Mouse (Mus musculus) left cerebral cortex, postnatal 14 days (tissue): ENCODE data around the gene Sufu. TPM values are rescaled to one million over a fixed set of nuclear protein-coding genes. Genes with fewer than 3 reads are reported as not detected.

Source experiments
- DNase-seq, 2 experiments: peaks; one replicate each; pipeline ENCODE4 v3.0.0; 2021 to 2022; ENCODE audit warnings: low spot score in 2 of 2, mixed read lengths in 1 of 2
- intact Hi-C: fragments of 180-260 bp; cut with DNase I; formaldehyde crosslinking; loops from one replicate; pipeline ENCODE4 v1.15.1; 2025
- total RNA-seq, 2 experiments: library from RNA; stranded (reverse); gene quantifications; 2 replicates each; pipeline ENCODE4 v1.2.3; 2021

The Sufu gene
- total RNA-seq, 2 experiments from 2014 or later, result 16.8 to 18.6 TPM

DNA sequence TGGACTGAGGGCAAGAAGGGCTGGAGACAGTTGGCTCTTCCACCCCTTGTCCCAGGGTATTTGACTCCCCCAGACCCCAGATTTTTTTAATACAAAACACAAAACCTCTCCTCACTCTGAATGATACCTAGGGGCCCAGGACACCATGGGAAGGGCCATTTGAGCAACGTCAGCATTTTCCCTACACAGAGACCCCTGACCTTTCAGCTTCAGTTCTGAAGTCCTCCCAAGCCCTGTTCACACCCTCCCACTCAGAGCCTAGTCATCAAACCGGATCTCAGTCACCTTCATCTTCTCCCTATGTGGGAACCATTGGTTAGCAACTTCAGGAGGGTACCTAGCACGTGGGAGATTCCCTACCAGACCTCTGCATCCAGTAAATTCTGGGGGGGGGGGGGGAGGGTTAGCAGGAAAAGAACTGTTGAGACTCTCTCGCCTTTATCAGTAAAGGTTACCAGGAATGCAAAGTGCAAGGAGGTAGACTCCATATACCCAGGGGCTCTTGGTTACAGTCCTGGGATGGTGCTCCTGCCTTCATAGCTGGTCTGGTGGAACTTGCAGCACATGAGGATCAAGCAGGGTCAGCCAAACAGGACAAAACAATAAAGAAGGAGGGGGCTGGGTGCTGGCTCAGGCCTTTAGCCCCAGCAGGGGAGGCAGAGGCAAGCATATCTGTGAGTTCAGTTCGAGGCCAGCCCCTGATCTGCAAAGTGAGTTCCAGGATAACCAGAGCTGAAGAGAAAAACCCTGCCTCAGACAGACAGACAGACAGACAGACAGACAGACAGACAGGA, 122.3 kb downstream of the Sufu start:
- DNase-seq, result no peak
- intact Hi-C loops, result no loop called here

GRCm38 (mm10) chr19:46521698-46522097, 125.0 kb downstream of the Sufu start:
- DNase-seq, result no peak
- intact Hi-C loops, result no loop called here

GRCm38 (mm10) chr19:46522433-46523044, 125.8 kb downstream of the Sufu start:
- intact Hi-C loops, result no loop called here
- DNase-seq, result no peak

DNA sequence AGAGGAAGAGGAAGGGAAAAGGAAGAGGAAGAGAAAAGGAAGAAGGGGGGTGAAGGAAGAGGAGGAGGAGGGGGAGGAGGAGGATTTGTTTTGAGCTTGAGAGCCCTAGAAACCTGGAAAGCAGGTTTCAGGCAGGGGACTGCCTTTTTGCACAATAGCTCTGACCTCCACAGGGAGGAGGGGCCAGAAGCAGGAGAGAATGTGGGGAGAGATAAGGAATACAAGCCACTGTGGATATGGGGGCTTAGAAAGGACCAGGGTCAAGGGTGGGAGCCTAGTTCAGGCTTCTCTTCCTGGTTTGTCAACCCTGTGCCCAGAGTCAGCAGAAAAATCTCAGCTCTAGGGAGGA, 126.4 kb downstream of the Sufu start:
- intact Hi-C loops, result no loop called here
- no peak for DNase-seq

- intact Hi-C loops, result loop anchor here (2.0 kb wide), 1 partner anchor 21 kb away; no protein-coding TSS in a partner anchor
- peak; percentile 71 to 90 for DNase-seq
Observed at GRCm38 (mm10) chr19:46523480-46524151, 126.9 kb downstream of the Sufu start.

DNA sequence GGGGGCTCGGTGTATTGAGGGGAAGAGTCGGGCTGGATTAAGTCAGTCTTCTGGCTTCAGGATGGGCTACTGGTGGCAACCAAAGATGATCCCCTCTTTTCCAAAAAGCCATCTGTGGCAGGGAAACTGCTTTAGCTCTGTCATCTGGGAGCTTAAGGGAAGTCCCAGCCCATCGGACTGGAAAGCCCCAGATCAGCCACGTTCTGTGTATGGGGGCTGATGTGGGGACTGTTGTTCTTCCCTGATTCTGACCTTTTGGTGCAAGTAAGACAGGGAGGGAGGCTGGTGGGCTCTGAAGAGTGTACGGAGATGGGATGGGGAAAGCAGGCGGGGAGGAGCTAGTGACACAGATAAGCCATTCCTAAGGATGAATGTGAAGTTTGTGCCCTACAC, 127.5 kb downstream of the Sufu start:
- DNase-seq, result no peak
- intact Hi-C loops, result loop anchor here (2.0 kb wide), 1 partner anchor 21 kb away; no protein-coding TSS in a partner anchor

GRCm38 (mm10) chr19:46524601-46525321, 128.1 kb downstream of the Sufu start:
- intact Hi-C loops, result loop anchor here (2.0 kb wide), 1 partner anchor 22 kb away; no protein-coding TSS in a partner anchor
- no peak for DNase-seq

- DNase-seq, result no peak
Observed at GRCm38 (mm10) chr19:46525691-46526631, 129.3 kb downstream of the Sufu start.

GRCm38 (mm10) chr19:46527632-46528528, 131.2 kb downstream of the Sufu start:
- intact Hi-C loops, result no loop called here
- no peak for DNase-seq

More at GRCm38 (mm10) chr19:46525691-46526631, 129.3 kb downstream of the Sufu start:
- intact Hi-C loops, result loop anchor here (2.0 kb wide), 1 partner anchor 23 kb away; no protein-coding TSS in a partner anchor

DNA sequence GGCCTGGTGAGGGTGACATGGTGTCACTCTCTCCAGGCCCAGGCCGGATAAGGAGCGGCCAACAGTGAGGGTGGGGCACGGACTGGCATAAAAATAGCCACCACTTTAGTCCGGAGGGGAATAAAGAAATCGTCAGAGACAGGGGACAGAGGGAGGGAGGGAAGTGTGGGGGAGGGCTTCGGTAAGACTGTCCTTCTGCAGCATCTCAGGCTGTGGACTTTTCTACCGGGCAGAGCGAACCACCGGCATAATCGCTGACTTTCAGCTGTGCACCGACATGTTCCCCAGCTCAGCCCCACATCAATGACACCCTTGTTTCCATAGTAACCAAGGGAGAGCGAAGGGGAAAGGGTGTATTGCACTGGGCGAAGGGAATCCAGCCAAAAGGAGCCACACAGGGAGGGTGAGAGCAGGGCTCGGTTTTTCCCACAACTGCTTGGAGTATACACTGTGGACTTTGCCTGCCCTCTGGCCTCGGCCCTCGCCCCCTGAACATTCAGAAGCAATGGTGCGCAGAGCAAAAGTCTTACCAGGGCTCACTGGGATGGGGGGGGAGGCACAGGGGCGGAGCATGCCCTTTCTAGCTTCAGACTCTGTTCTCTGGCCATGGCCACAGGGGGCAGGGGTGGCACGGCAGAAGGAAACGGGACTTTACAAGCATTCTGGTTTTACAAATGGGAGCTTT, 132.0 kb downstream of the Sufu start:
- no peak for DNase-seq
- intact Hi-C loops, result no loop called here

DNA sequence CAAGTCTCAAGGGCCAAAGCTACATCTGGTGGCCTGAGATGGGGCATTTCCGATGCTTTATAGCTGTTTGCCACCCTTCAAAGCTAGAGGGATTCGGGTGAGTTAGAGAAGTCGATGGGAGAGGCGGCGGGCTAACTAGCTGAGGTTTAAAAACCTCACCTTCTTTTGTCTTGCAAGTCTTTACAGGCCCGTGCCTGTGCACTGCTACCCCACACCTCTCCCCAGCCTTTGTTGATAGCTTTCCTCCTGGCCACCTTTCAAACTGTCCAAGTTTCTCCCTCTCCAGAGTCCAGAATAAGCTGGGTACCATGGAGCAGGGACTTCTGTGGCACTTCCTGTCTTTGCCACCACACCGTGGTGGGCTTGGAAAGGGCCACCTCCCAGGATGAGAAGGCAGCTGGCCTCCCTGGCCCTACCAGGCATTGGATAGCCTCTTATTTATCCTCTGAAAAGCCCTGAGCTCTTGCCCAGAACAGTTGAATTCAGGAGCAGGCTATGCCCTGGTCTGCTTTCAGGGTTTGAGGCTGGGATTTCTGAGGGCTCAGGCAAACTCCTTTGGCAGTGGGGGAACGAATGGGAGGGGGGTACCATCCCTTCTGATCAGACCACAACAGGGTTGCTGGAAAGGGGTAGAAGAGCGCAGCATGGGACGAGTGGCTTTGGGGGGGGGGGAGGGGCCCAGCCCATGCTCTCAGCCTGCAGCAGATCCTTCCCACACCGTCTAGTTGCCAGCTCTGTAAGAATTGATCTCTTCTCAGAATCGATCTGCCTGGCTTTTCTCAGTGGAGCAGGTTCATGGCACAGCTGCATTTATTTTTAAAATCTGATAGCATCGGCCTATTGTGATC, 133.1 kb downstream of the Sufu start:
- intact Hi-C loops, result no loop called here
- DNase-seq, result no peak

GRCm38 (mm10) chr19:46530449-46530990, 133.8 kb downstream of the Sufu start:
- DNase-seq, result no peak
- intact Hi-C loops, result no loop called here

DNA sequence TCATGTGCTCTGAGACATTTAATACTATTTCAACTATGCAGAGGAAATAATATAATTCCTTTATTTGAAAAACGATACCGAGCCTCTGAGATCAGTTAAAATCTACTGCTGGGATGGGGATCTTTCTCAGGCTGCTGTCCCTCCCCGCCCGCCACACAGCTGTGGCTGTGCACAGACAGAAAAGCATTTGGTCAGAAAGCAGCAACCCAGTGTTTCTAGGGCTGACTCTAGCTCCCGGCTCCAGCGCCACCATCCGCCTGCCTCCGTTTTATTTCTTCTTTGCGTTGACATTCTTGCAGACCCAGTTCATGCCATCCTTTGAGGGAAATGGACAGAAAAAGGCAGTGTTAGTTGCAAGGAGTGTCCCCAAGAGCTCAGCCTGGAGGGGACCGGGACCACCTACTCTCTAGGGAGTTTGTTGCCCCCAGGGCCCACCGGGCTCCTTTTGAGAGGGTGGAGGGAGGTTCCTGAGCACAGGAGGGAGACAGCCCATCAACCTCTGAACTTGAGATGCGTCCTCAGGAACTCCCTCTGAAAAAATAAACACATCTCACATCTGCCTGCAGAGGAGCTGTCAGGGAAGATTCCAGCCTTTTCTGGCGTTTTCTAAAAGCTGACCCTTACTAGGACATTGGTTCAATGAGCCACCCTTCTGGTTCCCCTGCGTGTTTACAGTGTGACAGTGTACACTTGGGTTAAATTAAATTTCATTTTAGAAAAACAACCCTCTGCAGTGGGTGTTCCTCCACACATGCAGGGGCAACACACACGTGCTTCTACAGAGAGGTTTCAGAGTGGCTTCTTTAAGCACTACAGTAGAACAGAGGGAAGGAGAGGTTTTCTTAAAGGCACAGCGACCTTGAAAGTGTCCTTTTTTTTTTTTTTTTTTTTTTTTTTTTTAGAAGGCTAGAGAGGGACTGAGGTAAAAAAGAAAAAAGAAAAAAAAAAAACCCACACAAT, 134.7 kb downstream of the Sufu start:
- DNase-seq, result peak in 1 of 2 experiments; percentile 56
- intact Hi-C loops, result no loop called here

GRCm38 (mm10) chr19:46532031-46532688, 135.5 kb downstream of the Sufu start:
- intact Hi-C loops, result no loop called here
- DNase-seq, result no peak
